Mouse (Mus musculus): Measurements from ENCODE around the gene Srbd1. TPM values are rescaled to one million over a fixed set of nuclear protein-coding genes. Genes with fewer than 3 reads are reported as not detected.

The Srbd1 gene
- polyA plus RNA-seq, 1 experiment from 2014 or later = 10.1 TPM

GRCm38 (mm10) chr17:86175516-86175915 is 30.5 kb upstream of the Srbd1 start:
- 64% methylated on average over 9 of the region's 9 CpGs for WGBS
- no peak for ATAC-seq (ENCODE audit: insufficient read depth)
- no peak for TF ChIP-seq CTCF (IDR thresholded peaks at IDR 0.05; ENCODE audit: low read depth)
- DNase-seq = no peak
- Histone ChIP-seq H3K4me2 (no peak overlapping the region), H3K36me3 (ENCODE audit: insufficient read depth) (0 out of 2 replicates have a peak, but pooled peaks cover 12% of the 10 kb centered on the region), H3K4me1 (ENCODE audit: insufficient read depth) (peaks cover 6% of the 10 kb centered on the region; the same call in 1 of the 2 replicates), H3K9me3 (ENCODE audit: low read depth, low read length) (no peaks in the 10 kb centered on the region), H3K4me3 (ENCODE audit: low read depth, low read length) (no peak overlapping the region), H3K27ac (ENCODE audit: low read depth) (no peak overlapping the region), H3K9ac (no peak overlapping the region), H3K27me3 (ENCODE audit: insufficient read depth, low read length) (no peaks in the 10 kb centered on the region)

- DNase-seq = peak; percentile 33
- ATAC-seq (ENCODE audit: insufficient read depth) = no peak
These were observed 25.4 kb upstream of the Srbd1 start for GRCm38 (mm10) chr17:86170164-86170958.

GRCm38 (mm10) chr17:86169092-86169491 is 24.1 kb upstream of the Srbd1 start:
- no peak for TF ChIP-seq CTCF (IDR thresholded peaks at IDR 0.05; ENCODE audit: low read depth)
- Histone ChIP-seq H3K4me2 (peak overlapping the region; percentile 96), H3K9ac (peak overlapping the region; percentile 83; the same call in 1 of the 2 replicates), H3K4me3 (ENCODE audit: low read depth, low read length) (peak overlapping the region; percentile 75), H3K27ac (ENCODE audit: low read depth) (no peak overlapping the region), H3K4me1 (ENCODE audit: insufficient read depth) (peaks cover 24% of the 10 kb centered on the region), H3K27me3 (ENCODE audit: insufficient read depth, low read length) (no peaks in the 10 kb centered on the region), H3K36me3 (ENCODE audit: insufficient read depth) (0 out of 2 replicates have a peak, but pooled peaks cover 12% of the 10 kb centered on the region), H3K9me3 (ENCODE audit: low read depth, low read length) (no peaks in the 10 kb centered on the region)
- ATAC-seq (ENCODE audit: insufficient read depth) (no peak), DNase-seq (no peak)
- 22% methylated on average over 6 of the region's 6 CpGs for WGBS

More at GRCm38 (mm10) chr17:86170164-86170958, 25.4 kb upstream of the Srbd1 start:
- Histone ChIP-seq H3K27me3 (ENCODE audit: insufficient read depth, low read length) (no peaks in the 10 kb centered on the region), H3K27ac (ENCODE audit: low read depth) (no peak overlapping the region), H3K9me3 (ENCODE audit: low read depth, low read length) (no peaks in the 10 kb centered on the region), H3K4me1 (ENCODE audit: insufficient read depth) (peaks cover 24% of the 10 kb centered on the region), H3K9ac (peak overlapping the region; percentile 38), H3K36me3 (ENCODE audit: insufficient read depth) (0 out of 2 replicates have a peak, but pooled peaks cover 12% of the 10 kb centered on the region), H3K4me3 (ENCODE audit: low read depth, low read length) (peak overlapping the region; percentile 75; the same call in 1 of the 2 replicates), H3K4me2 (peak overlapping the region; percentile 96)
- no peak for TF ChIP-seq CTCF (IDR thresholded peaks at IDR 0.05; ENCODE audit: low read depth)
- WGBS = 60% methylated on average over 9 of the region's 9 CpGs

- H3K4me1 ChIP-seq (ENCODE audit: insufficient read depth) = peaks cover 24% of the 10 kb centered on the region
- H3K27ac ChIP-seq (ENCODE audit: low read depth) = peak overlapping the region; percentile 99
- ATAC-seq (ENCODE audit: insufficient read depth) (no peak), DNase-seq (peak; percentile 56)
- TF ChIP-seq CTCF (IDR thresholded peaks at IDR 0.05; ENCODE audit: low read depth) = no peak
- peak overlapping the region; percentile 83 for H3K9ac ChIP-seq
- under 1% methylated on average over 64 of the region's 64 CpGs for WGBS
- H3K36me3 ChIP-seq (ENCODE audit: insufficient read depth) = 0 out of 2 replicates have a peak, but pooled peaks cover 9% of the 10 kb centered on the region
- peak overlapping the region; percentile 96 for H3K4me2 ChIP-seq
- peak overlapping the region; percentile 75 for H3K4me3 ChIP-seq (ENCODE audit: low read depth, low read length)
- no peaks in the 10 kb centered on the region for H3K27me3 ChIP-seq (ENCODE audit: insufficient read depth, low read length)
- H3K9me3 ChIP-seq (ENCODE audit: low read depth, low read length) = no peaks in the 10 kb centered on the region
These were observed 23.4 kb upstream of the Srbd1 start for GRCm38 (mm10) chr17:86168231-86168981.

- Histone ChIP-seq H3K4me2 (peak within 1 kb of the TSS; percentile 96), H3K27me3 (ENCODE audit: insufficient read depth, low read length) (no peaks in the 10 kb centered on the region)
- peak; percentile 73 for ATAC-seq (ENCODE audit: insufficient read depth)
These were observed 22.6 kb upstream of the Srbd1 start, which contains the start of gene Prkce for GRCm38 (mm10) chr17:86167320-86168230. Gene Prkce, plus strand, starts transcription at chr17:86167785.

More at GRCm38 (mm10) chr17:86167320-86168230, 22.6 kb upstream of the Srbd1 start, which contains the start of gene Prkce:
- peak within 1 kb of the TSS; percentile 83 for H3K9ac ChIP-seq
- H3K27ac ChIP-seq (ENCODE audit: low read depth) = peak within 1 kb of the TSS; percentile 99
- WGBS = under 1% methylated on average over 105 of the region's 115 CpGs
- peaks cover 24% of the 10 kb centered on the region for H3K4me1 ChIP-seq (ENCODE audit: insufficient read depth)
- H3K36me3 ChIP-seq (ENCODE audit: insufficient read depth) = 0 out of 2 replicates have a peak, but pooled peaks cover 1% of the 10 kb centered on the region
- peak; percentile 93 for DNase-seq
- H3K4me3 ChIP-seq (ENCODE audit: low read depth, low read length) = peak within 1 kb of the TSS; percentile 75
- peak; percentile 45; the same call in 1 of the 2 replicates for TF ChIP-seq CTCF (IDR thresholded peaks at IDR 0.05; ENCODE audit: low read depth)
- no peaks in the 10 kb centered on the region for H3K9me3 ChIP-seq (ENCODE audit: low read depth, low read length)
